Comparison of ENCODE assay signal across 10 mouse cellular contexts in the genomic region with DNA sequence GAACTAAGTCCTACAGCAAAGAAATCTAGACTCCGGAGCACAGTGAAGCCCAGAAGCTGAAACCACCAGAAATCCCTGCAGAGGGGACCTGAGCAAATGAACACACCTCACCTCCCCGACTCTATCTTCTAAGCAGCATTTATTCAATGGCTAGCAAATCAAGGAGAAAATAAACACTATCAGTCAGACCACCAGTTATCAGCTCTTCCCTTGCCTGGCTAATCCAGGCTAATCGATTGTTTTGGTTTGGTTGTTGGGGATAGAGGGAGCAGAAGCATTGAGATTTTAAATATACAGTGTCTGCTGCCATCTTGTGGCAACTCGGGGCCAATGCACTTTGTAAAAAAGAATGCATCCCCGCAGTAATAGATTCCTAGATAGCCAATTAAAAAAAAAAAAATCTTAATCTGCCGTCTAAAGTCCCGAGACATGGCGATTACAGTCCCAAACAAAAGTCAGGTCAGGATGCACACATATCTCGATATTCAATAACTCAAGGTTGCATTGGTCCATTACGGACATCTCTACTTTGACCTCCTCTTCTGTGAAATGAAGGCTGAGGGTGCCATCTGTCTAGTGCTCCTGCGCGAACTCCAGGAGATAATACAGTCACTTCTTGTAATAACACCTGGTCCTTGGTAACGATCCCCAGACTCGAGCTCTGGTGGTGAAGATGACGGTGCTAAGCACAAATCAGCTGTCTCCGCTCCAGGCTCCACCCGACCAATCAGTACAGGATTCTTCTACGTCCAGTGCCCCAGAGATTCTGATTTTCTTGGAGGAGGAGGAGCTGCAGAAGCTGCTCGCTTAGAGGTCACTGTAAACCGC. TPM values are rescaled to one million over a fixed set of nuclear protein-coding genes. Genes with fewer than 3 reads are reported as not detected.
DNase-seq lines count a peak whose midpoint lies in the region; ATAC-seq lines count a peak whose summit lies in the region.
"Had no signal": no experiment of that assay in that cellular context is flagged by ENCODE, and none has a peak within 500 bp of the region (broad histone marks: within the 10 kb centered on the region; RNA-seq: fewer than 3 reads in every experiment).

No protein-coding gene starts in this region.

- H3K4me2 ChIP-seq in forebrain, embryonic 12.5 days, result 0 out of 2 replicates have a peak overlapping the region, but pooled peaks have one; percentile 4

- peak; percentile 19 to 77 for DNase-seq in adrenal gland, adult (ENCODE audit: inconsistent age in 2 of 2, low spot score in 1 of 2)
- DNase-seq in adrenal gland, adult 8-10 months, result no peak
- DNase-seq in urinary bladder, postnatal 25 days (ENCODE audit: low spot score), result peak; percentile 26
- no peak for DNase-seq in urinary bladder, adult 18-20 months (ENCODE audit: low spot score in 2 of 2)
- DNase-seq in kidney, postnatal 36 days, result peak; percentile 14 to 53
- peak; percentile 51 for DNase-seq in lung, postnatal 36 days
- peak; percentile 48 for DNase-seq in right cerebral cortex, postnatal 25 days

- no peaks in the 10 kb centered on the region for H3K4me1 ChIP-seq in forebrain, embryonic 12.5 days

- H3K9me3 ChIP-seq in forebrain, embryonic 12.5 days, result no peaks in the 10 kb centered on the region

- H3K9ac ChIP-seq in forebrain, embryonic 12.5 days, result no peak overlapping the region

- H3K36me3 ChIP-seq in forebrain, embryonic 12.5 days (replicated peaks), result no peaks in the 10 kb centered on the region

- H3K27me3 ChIP-seq in forebrain, embryonic 12.5 days, result no peaks in the 10 kb centered on the region

- H3K4me3 ChIP-seq in forebrain, embryonic 12.5 days (replicated peaks), result no peak overlapping the region

- no peak overlapping the region for H3K27ac ChIP-seq in forebrain, embryonic 12.5 days

- WGBS in forebrain, embryonic 12.5 days, result 45% methylated on average over 20 of the region's 20 CpGs

- peak; percentile 67 for ATAC-seq in forebrain, embryonic 12.5 days (ENCODE audit: low FRiP score)

RNA-seq across cellular contexts. Expression of gene Gphb5, which starts 27.1 kb away (rescaled TPM):
- not detected for total RNA-seq in adrenal gland, adult 8-10 months (2022)
- not detected in 2 replicates for polyA plus RNA-seq in forebrain, embryonic 12.5 days (2016; fragmentation: Nextera tagmentation; extraction: Ambion mirVana)
- polyA plus RNA-seq: C2C12; heart, embryonic 14.5 days had no signal

Comparison
In these comparisons a context has a peak if more than half of its experiments do, and no peak if none do; other contexts are left out.
1. DNase-seq: peak in adrenal gland, adult (2 of 2), urinary bladder, postnatal 25 days (single experiment), kidney, postnatal 36 days (2 of 2), lung, postnatal 36 days (single experiment) and right cerebral cortex, postnatal 25 days (single experiment); none in adrenal gland, adult 8-10 months (single experiment) and urinary bladder, adult 18-20 months (0 of 2).